Mouse (Mus musculus) ovary, postnatal 10 days (tissue): ENCODE measurements around the gene Syce3.
A peak's percentile ranks its signal among the peaks of the same experiment; 100 is the strongest.

Experiments
- DNase-seq: peaks from one replicate; pipeline ENCODE4 v3.0.0; 2022; ENCODE audit warnings: low spot score

Gene Syce3

GRCm38 (mm10) chr15:89372536-89372935 lies 37.8 kb downstream of the Syce3 start:
- DNase-seq, result no peak

GRCm38 (mm10) chr15:89372068-89372467 lies 38.2 kb downstream of the Syce3 start:
- no peak for DNase-seq

GRCm38 (mm10) chr15:89365141-89365551 lies 45.2 kb downstream of the Syce3 start:
- DNase-seq, result no peak

GRCm38 (mm10) chr15:89363051-89363450 lies 47.3 kb downstream of the Syce3 start:
- DNase-seq, result no peak

- DNase-seq, result no peak
These were observed 51.5 kb downstream of the Syce3 start for GRCm38 (mm10) chr15:89358784-89359183.

- no peak for DNase-seq
These were observed 53.9 kb downstream of the Syce3 start for GRCm38 (mm10) chr15:89356372-89356771.

GRCm38 (mm10) chr15:89355241-89356187 lies 54.8 kb downstream of the Syce3 start, which contains the start of the genes Lmf2 and Ncaph2:
Lmf2 (minus strand) TSS chr15:89355659.
Ncaph2 (plus strand) TSS chr15:89355719.
- DNase-seq, result peak; percentile 82

- no peak for DNase-seq
These were observed 55.8 kb downstream of the Syce3 start for GRCm38 (mm10) chr15:89354455-89354854.

GRCm38 (mm10) chr15:89353837-89354236 lies 56.5 kb downstream of the Syce3 start:
- no peak for DNase-seq

GRCm38 (mm10) chr15:89352795-89353194 lies 57.5 kb downstream of the Syce3 start:
- no peak for DNase-seq

- no peak for DNase-seq
These were observed 58.2 kb downstream of the Syce3 start for GRCm38 (mm10) chr15:89352054-89352453.

GRCm38 (mm10) chr15:89351302-89351701 lies 59.0 kb downstream of the Syce3 start:
- DNase-seq, result no peak

- no peak for DNase-seq
These were observed 59.9 kb downstream of the Syce3 start for GRCm38 (mm10) chr15:89350447-89350846.

GRCm38 (mm10) chr15:89343325-89343724 lies 67.0 kb downstream of the Syce3 start:
- DNase-seq, result no peak

GRCm38 (mm10) chr15:89341678-89342077 lies 68.6 kb downstream of the Syce3 start:
- no peak for DNase-seq
